Mouse (Mus musculus) monocyte, adult 5-6 weeks (primary cell): ENCODE data around the gene Pkhd1. TPM values are rescaled to one million over a fixed set of nuclear protein-coding genes. Genes with fewer than 3 reads are reported as not detected.
"Not testable (repeated sequence)": the region's sequence is repeated elsewhere in the genome, so short reads cannot be mapped to it uniquely, and the experiment has no call there.

ENCODE experiments used
- ATAC-seq: fragments of 153-309, 156-312 bp; replicated peaks from 2 replicates; pipeline ENCODE4 v1.8.0; 2017; ENCODE audit warnings: mild to moderate bottlenecking; ENCODE audit not compliant: low TSS enrichment, insufficient number of reproducible peaks, severe bottlenecking, poor library complexity, low FRiP score
- total RNA-seq: library from RNA; stranded (forward); fragments of 200-1000, 200-491, 200-594 nt; gene quantifications from 3 replicates; pipeline ENCODE4 v1.2.3, GENCODE M21; 2017

Pkhd1 gene
- total RNA-seq, 1 experiment from 2014 or later: not detected

DNA sequence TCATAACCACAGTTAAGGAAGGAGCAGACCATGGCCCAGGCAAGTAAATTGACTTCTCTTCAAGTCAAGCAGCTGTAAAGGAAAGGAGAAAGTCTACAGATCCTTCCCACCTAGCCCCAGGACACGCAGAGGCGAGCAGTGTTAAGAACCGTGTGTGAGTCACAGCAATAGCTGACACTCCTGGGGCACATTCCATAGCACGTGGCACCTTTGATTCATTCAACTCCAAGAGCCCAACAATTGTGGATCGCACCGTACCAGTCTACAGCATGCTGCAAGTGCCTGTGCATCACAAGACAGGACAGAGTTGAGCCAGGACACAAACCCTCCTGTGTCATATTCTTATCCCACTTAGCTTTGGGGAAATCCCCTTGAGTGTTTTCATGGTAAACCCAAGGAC, 306.9 kb downstream of the Pkhd1 start:
- no peak for ATAC-seq

GRCm38 (mm10) chr1:20306116-20306515, 311.7 kb downstream of the Pkhd1 start:
- ATAC-seq: no peak

- no peak for ATAC-seq
Measured at GRCm38 (mm10) chr1:20302943-20303578, 314.8 kb downstream of the Pkhd1 start.

- ATAC-seq: no peak
Measured at GRCm38 (mm10) chr1:20302187-20302942, 315.5 kb downstream of the Pkhd1 start.

DNA sequence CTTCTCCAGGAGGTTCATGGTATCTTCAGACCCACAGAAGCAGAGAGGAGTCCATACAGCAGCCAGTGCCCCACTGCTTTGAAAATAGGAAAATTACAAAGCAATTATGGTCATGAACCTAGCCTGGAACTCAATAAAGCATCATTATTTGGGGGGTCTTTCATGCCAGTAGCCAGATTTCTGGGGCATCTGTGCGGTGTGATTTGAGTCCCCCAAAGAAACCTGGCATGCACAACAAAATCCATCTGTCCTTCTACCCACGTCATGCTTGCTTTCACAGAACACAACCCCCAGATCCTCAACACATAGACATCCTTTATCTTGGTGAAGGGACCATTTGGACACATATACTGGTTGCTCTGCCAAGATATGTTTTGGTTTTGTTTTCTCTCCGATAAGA, 316.2 kb downstream of the Pkhd1 start:
- ATAC-seq: no peak

DNA sequence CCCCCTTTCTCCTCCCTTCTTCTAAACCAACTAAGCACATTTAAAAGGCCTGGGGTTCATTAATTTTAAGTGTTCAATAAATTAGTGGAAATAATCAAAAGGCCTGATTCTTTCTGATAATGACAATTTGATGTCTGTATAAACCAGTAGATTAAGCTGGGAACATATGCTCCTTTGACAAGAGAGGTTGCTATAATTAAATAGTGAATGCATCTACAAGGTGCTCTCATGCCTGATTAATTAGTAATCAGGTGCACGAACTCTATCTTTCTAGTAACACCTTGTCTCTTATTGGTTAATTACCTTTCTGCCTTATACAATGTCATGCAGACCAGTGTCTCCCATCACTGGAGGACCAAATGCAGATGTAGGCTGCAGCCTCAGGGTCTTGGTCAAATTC, 329.2 kb downstream of the Pkhd1 start:
- no peak for ATAC-seq

GRCm38 (mm10) chr1:20260403-20260802, 357.5 kb downstream of the Pkhd1 start:
- no peak for ATAC-seq

- no peak for ATAC-seq
Measured at GRCm38 (mm10) chr1:20248169-20248568, 369.7 kb downstream of the Pkhd1 start.

GRCm38 (mm10) chr1:20216681-20217080, 401.2 kb downstream of the Pkhd1 start:
- ATAC-seq: no peak

DNA sequence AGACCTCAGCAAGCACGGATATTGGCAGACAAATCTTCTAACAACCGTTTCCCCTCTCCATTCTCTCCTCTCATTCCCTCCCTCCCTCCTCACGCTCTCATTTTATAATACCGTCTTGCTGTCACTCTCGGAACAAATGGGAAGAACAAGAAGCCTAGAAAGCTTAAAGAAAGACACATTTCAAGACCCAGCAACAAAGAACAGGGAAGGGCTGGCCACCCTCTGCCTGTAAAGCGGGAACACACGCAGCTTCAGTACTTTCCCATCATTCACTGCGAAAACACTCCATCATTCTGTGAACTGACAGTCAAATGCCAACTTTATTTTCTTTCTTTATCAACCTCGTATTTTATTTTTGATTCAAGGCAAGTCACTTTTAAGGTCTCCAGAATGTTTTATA, 427.4 kb downstream of the Pkhd1 start:
- ATAC-seq: no peak

- no peak for ATAC-seq
Measured at GRCm38 (mm10) chr1:20180157-20180556, 437.7 kb downstream of the Pkhd1 start.

- no peak for ATAC-seq
Measured at GRCm38 (mm10) chr1:20171199-20171598, 446.7 kb downstream of the Pkhd1 start.

DNA sequence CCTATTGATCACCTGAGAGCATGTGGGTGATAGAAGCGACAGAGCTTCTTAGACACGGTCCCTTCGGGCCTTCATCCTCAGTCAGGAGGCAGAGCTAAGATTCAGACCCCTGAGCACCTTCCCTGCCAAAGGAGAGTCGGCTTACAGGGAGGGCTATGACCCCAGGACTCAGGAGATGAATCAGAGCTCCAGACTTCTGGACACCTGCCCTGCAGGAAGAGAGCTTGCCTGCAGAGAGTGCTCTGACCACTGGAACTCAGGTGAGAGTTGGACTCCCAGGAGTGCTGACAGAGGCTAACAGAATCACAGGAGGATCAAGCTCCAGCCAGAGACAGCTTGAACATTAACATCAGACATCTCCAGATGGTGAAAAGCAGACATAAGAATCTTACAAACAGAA, 467.2 kb downstream of the Pkhd1 start:
- ATAC-seq: not testable (repeated sequence)

GRCm38 (mm10) chr1:20150016-20150415, 467.8 kb downstream of the Pkhd1 start:
- ATAC-seq: no peak

- no peak for ATAC-seq
Measured at GRCm38 (mm10) chr1:20136205-20136604, 481.7 kb downstream of the Pkhd1 start.

- no peak for ATAC-seq
Measured at GRCm38 (mm10) chr1:20135065-20135618, 482.7 kb downstream of the Pkhd1 start.

- no peak for ATAC-seq
Measured at GRCm38 (mm10) chr1:20133636-20134035, 484.2 kb downstream of the Pkhd1 start.

DNA sequence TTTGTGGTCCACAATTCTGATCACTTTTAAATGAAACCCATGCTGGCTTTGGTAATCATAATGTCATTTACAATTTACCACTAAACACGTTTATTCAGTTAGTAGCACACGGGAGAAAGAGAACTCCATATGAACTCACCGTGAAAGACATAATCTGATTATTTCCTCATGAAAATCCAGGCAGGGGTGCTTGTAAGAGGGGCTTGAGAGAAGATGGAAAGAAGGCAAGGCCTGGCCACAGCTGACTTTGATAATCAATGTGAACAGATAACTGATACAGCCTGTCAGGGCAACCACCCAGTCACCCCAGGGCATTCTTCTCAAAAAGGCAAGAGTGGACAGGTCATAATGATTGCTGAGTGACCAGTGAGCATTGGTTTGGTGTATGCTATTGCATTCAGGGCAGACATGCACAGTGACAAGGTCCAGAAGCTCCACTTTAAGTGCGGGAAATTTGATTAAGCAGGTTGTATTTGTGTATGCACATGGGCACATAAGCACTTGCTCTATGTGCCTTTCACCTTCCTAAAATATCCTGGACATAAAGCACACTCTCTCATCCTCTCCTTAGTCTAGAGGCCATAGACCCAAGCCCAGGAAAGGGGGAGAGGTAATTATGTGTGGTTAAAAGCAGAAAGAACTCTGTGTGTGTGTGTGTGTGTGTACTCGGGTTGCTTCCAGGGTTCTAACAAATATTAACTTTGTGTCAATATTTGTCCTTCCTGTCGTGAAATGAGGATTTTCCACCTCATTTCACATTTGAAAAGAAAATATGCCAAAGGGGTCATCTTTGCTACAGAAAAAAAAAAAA, 485.9 kb downstream of the Pkhd1 start:
- ATAC-seq: no peak

GRCm38 (mm10) chr1:20117331-20117730, 500.5 kb downstream of the Pkhd1 start:
- no peak for ATAC-seq
